Comparison of ENCODE assay signal across 7 mouse cellular contexts in the genomic region with DNA sequence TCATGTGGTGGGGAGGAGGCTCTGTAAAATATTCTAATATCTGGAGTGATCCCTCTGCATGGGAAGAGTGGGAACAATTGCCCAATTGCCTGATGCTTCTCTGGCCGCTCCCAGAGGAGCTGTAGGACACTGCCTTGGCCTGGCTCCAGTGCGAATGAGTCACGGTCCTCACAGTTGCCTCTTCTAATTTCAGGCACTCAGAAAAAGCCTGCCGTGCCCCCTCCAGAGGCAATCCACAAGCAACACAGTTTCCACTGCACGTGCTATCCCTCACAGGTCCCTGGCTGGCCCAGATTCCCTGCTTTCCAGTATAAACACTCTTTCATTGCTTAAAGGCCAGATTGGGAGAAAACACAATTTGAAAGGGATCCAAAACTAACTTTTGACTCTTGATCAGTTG. TPM values are rescaled to one million over a fixed set of nuclear protein-coding genes. Genes with fewer than 3 reads are reported as not detected.
DNase-seq lines count a peak whose midpoint lies in the region; ATAC-seq lines count a peak whose summit lies in the region.

No protein-coding gene starts in this region.

- peak; percentile 64 for DNase-seq in ES-CJ7 (ENCODE audit: low read depth, low spot score)
- DNase-seq in adrenal gland, adult (ENCODE audit: inconsistent age in 2 of 2, low spot score in 1 of 2): peak; percentile 93 to 97
- peak; percentile 81 for DNase-seq in heart, postnatal 25 days (ENCODE audit: low spot score)
- DNase-seq in left cerebral cortex, postnatal 14 days (ENCODE audit: low spot score in 2 of 2): peak; percentile 85 to 95
- peak; percentile 83 for DNase-seq in skeletal muscle tissue, adult 2 months (ENCODE audit: low read depth, low spot score)
- no peak for DNase-seq in thymus, postnatal 25 days

- intact Hi-C loops in heart, postnatal 25 days (cut with DNase I): no loop called here
- intact Hi-C loops in left cerebral cortex, postnatal 14 days (cut with DNase I): no loop called here

- ATAC-seq in frontal cortex, adult (ENCODE audit: low TSS enrichment): peak; percentile 56

RNA-seq across cellular contexts. Expression of a gene that starts 13.2 kb away (rescaled TPM):
- 1 to 10 TPM; 8.0 to 8.3 TPM for total RNA-seq in heart, postnatal 25 days (2021)
- total RNA-seq in left cerebral cortex, postnatal 14 days (2021): 10 to 100 TPM; 29.7 to 38.4 TPM

RNA-seq across cellular contexts. Expression of a gene that starts 24.0 kb away (rescaled TPM):
- 10 to 100 TPM; 21.3 to 24.2 TPM for total RNA-seq in heart, postnatal 25 days (2021)
- 10 to 100 TPM; 29.3 to 30.0 TPM for total RNA-seq in left cerebral cortex, postnatal 14 days (2021)
